Mouse (Mus musculus) CH12.LX (cell line): Measurements from ENCODE around the gene Cbx2. TPM values are rescaled to one million over a fixed set of nuclear protein-coding genes. Genes with fewer than 3 reads are reported as not detected.
A peak's percentile ranks its signal among the peaks of the same experiment; 100 is the strongest.

Experiments used
- DNase-seq: peaks from one replicate; pipeline ENCODE4 v3.0.0-alpha.2; 2013; ENCODE audit errors: extremely low read depth
- H3K27ac ChIP-seq: 2 replicates; pipeline ENCODE4 v1.5.1; 2012; ENCODE audit warnings: low read depth, mild to moderate bottlenecking, control low read depth, moderate library complexity; ENCODE audit not compliant: insufficient read depth
- H3K27me3 ChIP-seq: replicated peaks from 2 replicates; pipeline ENCODE3; 2012; ENCODE audit warnings: inconsistent platforms
- H3K36me3 ChIP-seq, 2 experiments: replicated peaks in 1 of 2; 2 replicates each; pipeline versions ENCODE3 to v1.6.1; 2012; ENCODE audit warnings: inconsistent platforms in 1 of 2, low read length in 1 of 2, mild to moderate bottlenecking in 1 of 2, mixed read lengths in 1 of 2, moderate library complexity in 1 of 2; ENCODE audit not compliant: control insufficient read depth in 1 of 2, insufficient read depth in 1 of 2
- H3K4me1 ChIP-seq, 2 experiments: 2 replicates each; pipeline ENCODE4 v1.6.1; 2012; ENCODE audit warnings: inconsistent platforms in 1 of 2, moderate library complexity in 1 of 2; ENCODE audit not compliant: insufficient read depth in 2 of 2, control insufficient read depth in 1 of 2
- H3K4me2 ChIP-seq: 2 replicates; pipeline ENCODE4 v1.6.1; 2012; ENCODE audit warnings: low read depth, mild to moderate bottlenecking, control low read depth; ENCODE audit not compliant: poor library complexity, insufficient read depth, severe bottlenecking
- H3K4me3 ChIP-seq, 3 experiments: fragments of 150-350 bp in 1 of 3; sonication (generic) in 1 of 3; replicated peaks in 1 of 3; 2 replicates each; pipeline versions ENCODE3 to v1.5.1; 2011 to 2012; ENCODE audit warnings: low read depth in 2 of 3, low read length in 2 of 3, mild to moderate bottlenecking in 2 of 3, moderate library complexity in 2 of 3, control low read depth in 1 of 3, improper control_type of control experiment in 1 of 3, inconsistent platforms in 1 of 3, mixed read lengths in 1 of 3; ENCODE audit not compliant: poor library complexity in 1 of 3
- H3K79me2 ChIP-seq: replicated peaks from 2 replicates; pipeline ENCODE4 v1.6.1; 2012; ENCODE audit warnings: mild to moderate bottlenecking, moderate library complexity; ENCODE audit not compliant: control insufficient read depth, poor library complexity, insufficient read depth, severe bottlenecking; ENCODE audit errors: extremely low read depth
- H3K9ac ChIP-seq: 2 replicates; pipeline ENCODE4 v1.6.1; 2012; ENCODE audit warnings: low read depth, mild to moderate bottlenecking, control low read depth, moderate library complexity; ENCODE audit not compliant: insufficient read depth
- H3K9me3 ChIP-seq: replicated peaks from 2 replicates; pipeline ENCODE3; 2012; ENCODE audit warnings: low read length, inconsistent platforms, mixed read lengths
- BHLHE40 ChIP-seq: IDR thresholded peaks from 2 replicates; pipeline ENCODE4 v1.6.1; 2011; ENCODE audit warnings: mild to moderate bottlenecking, low read depth, low read length, improper control_type of control experiment
- CHD1 ChIP-seq: IDR thresholded peaks from 2 replicates; pipeline ENCODE4 v1.6.1; 2012; ENCODE audit warnings: low read depth, low read length, improper control_type of control experiment, inconsistent platforms
- CHD2 ChIP-seq: IDR thresholded peaks from 2 replicates; pipeline ENCODE4 v1.6.1; 2011; ENCODE audit warnings: low read length, improper control_type of control experiment
- CTCF ChIP-seq, 2 experiments: IDR thresholded peaks in 1 of 2; conservative IDR thresholded peaks in 1 of 2; 2 replicates each; pipeline ENCODE4 v1.5.1; 2011 to 2012; ENCODE audit warnings: low read depth in 2 of 2, low read length in 2 of 2, improper control_type of control experiment in 1 of 2, inconsistent platforms in 1 of 2, mild to moderate bottlenecking in 1 of 2, moderate library complexity in 1 of 2
- E2F4 ChIP-seq: IDR thresholded peaks from 2 replicates; pipeline ENCODE4 v1.6.1; 2011; ENCODE audit warnings: low read depth, low read length, improper control_type of control experiment; ENCODE audit not compliant: insufficient replicate concordance
- ELF1 ChIP-seq: IDR thresholded peaks from 2 replicates; pipeline ENCODE4 v1.6.1; 2014; ENCODE audit warnings: low read depth, mild to moderate bottlenecking, inconsistent platforms, low read length, improper control_type of control experiment
- EP300 ChIP-seq: IDR thresholded peaks from 2 replicates; pipeline ENCODE4 v1.6.1; 2011; ENCODE audit warnings: low read length, improper control_type of control experiment
- ETS1 ChIP-seq: conservative IDR thresholded peaks from 2 replicates; pipeline ENCODE4 v1.6.1; 2012; ENCODE audit warnings: low read depth, mild to moderate bottlenecking, inconsistent platforms, low read length, improper control_type of control experiment, moderate library complexity
- GABPA ChIP-seq: IDR thresholded peaks from 2 replicates; pipeline ENCODE4 v1.6.1; 2012; ENCODE audit warnings: low read depth, low read length, improper control_type of control experiment, inconsistent platforms; ENCODE audit not compliant: insufficient replicate concordance
- HCFC1 ChIP-seq: IDR thresholded peaks from 2 replicates; pipeline ENCODE4 v1.6.1; 2012; ENCODE audit warnings: low read depth, mild to moderate bottlenecking, inconsistent platforms, low read length, improper control_type of control experiment
- IRF4 ChIP-seq: IDR thresholded peaks from 2 replicates; pipeline ENCODE4 v1.6.1; 2014; ENCODE audit warnings: low read depth, mild to moderate bottlenecking, inconsistent platforms, low read length, improper control_type of control experiment
- JUN ChIP-seq: IDR thresholded peaks from 2 replicates; pipeline ENCODE4 v1.6.1; 2011; ENCODE audit warnings: low read depth, mild to moderate bottlenecking, low read length, improper control_type of control experiment, moderate library complexity; ENCODE audit not compliant: insufficient read depth
- JUND ChIP-seq: conservative IDR thresholded peaks from 2 replicates; pipeline ENCODE4 v1.6.1; 2011; ENCODE audit warnings: low read depth, low read length, improper control_type of control experiment
- KAT2A ChIP-seq: IDR thresholded peaks from 2 replicates; pipeline ENCODE4 v1.6.1; 2012; ENCODE audit warnings: low read length, improper control_type of control experiment, inconsistent platforms; ENCODE audit not compliant: insufficient replicate concordance
- MAFK ChIP-seq: IDR thresholded peaks from 2 replicates; pipeline ENCODE4 v1.6.1; 2011; ENCODE audit warnings: low read length, improper control_type of control experiment; ENCODE audit not compliant: insufficient replicate concordance
- MAX ChIP-seq: IDR thresholded peaks from 2 replicates; pipeline ENCODE4 v1.6.1; 2011; ENCODE audit warnings: low read length, improper control_type of control experiment
- MAZ ChIP-seq: IDR thresholded peaks from 2 replicates; pipeline ENCODE4 v1.6.1; 2012; ENCODE audit warnings: low read depth, mild to moderate bottlenecking, inconsistent platforms, low read length, improper control_type of control experiment, moderate library complexity
- MEF2A ChIP-seq: IDR thresholded peaks from 2 replicates; pipeline ENCODE4 v1.6.1; 2014; ENCODE audit warnings: low read depth, mild to moderate bottlenecking, inconsistent platforms, low read length, improper control_type of control experiment, borderline replicate concordance
- MXI1 ChIP-seq: IDR thresholded peaks from 2 replicates; pipeline ENCODE4 v1.6.1; 2011; ENCODE audit warnings: mild to moderate bottlenecking, low read depth, low read length, improper control_type of control experiment
- MYC ChIP-seq: IDR thresholded peaks from 2 replicates; pipeline ENCODE4 v1.6.1; 2011; ENCODE audit warnings: low read depth, mild to moderate bottlenecking, improper control_type of control experiment, low read length
- NELFE ChIP-seq: IDR thresholded peaks from 2 replicates; pipeline ENCODE4 v1.6.1; 2011; ENCODE audit warnings: low read depth, low read length, improper control_type of control experiment
- NRF1 ChIP-seq: IDR thresholded peaks from 2 replicates; pipeline ENCODE4 v1.6.1; 2014; ENCODE audit warnings: low read depth, mild to moderate bottlenecking, inconsistent platforms, low read length, improper control_type of control experiment, moderate library complexity
- PAX5 ChIP-seq: IDR thresholded peaks from 2 replicates; pipeline ENCODE4 v1.6.1; 2012; ENCODE audit warnings: low read length, inconsistent platforms, mixed read lengths
- POLR2A ChIP-seq: IDR thresholded peaks from 2 replicates; pipeline ENCODE4 v1.6.1; 2011; ENCODE audit warnings: low read depth, mild to moderate bottlenecking, improper control_type of control experiment, low read length
- POLR2AphosphoS2 ChIP-seq: IDR thresholded peaks from 2 replicates; pipeline ENCODE4 v1.6.1; 2011; ENCODE audit warnings: low read depth, low read length, improper control_type of control experiment
- RAD21 ChIP-seq: IDR thresholded peaks from 2 replicates; pipeline ENCODE4 v1.6.1; 2011; ENCODE audit warnings: low read depth, mild to moderate bottlenecking, low read length, improper control_type of control experiment, moderate library complexity
- RCOR1 ChIP-seq: conservative IDR thresholded peaks from 2 replicates; pipeline ENCODE4 v1.6.1; 2012; ENCODE audit warnings: low read depth, mild to moderate bottlenecking, inconsistent platforms, low read length, improper control_type of control experiment
- SIN3A ChIP-seq: IDR thresholded peaks from 2 replicates; pipeline ENCODE4 v1.6.1; 2012; ENCODE audit warnings: low read length, improper control_type of control experiment, inconsistent platforms
- SMC3 ChIP-seq: IDR thresholded peaks from 2 replicates; pipeline ENCODE4 v1.6.1; 2011; ENCODE audit warnings: low read depth, low read length, improper control_type of control experiment
- TBP ChIP-seq: conservative IDR thresholded peaks from 2 replicates; pipeline ENCODE4 v1.6.1; 2011; ENCODE audit warnings: low read depth, low read length, improper control_type of control experiment
- TCF12 ChIP-seq: IDR thresholded peaks from 2 replicates; pipeline ENCODE4 v1.6.1; 2014; ENCODE audit warnings: low read depth, mild to moderate bottlenecking, inconsistent platforms, low read length, improper control_type of control experiment
- UBTF ChIP-seq: IDR thresholded peaks from 2 replicates; pipeline ENCODE4 v1.6.1; 2012; ENCODE audit warnings: low read depth, mild to moderate bottlenecking, inconsistent platforms, low read length, improper control_type of control experiment, moderate library complexity
- USF1 ChIP-seq: IDR thresholded peaks from 2 replicates; pipeline ENCODE4 v1.6.1; 2014; ENCODE audit warnings: low read depth, mild to moderate bottlenecking, inconsistent platforms, low read length, improper control_type of control experiment
- USF2 ChIP-seq: conservative IDR thresholded peaks from 2 replicates; pipeline ENCODE4 v1.6.1; 2011; ENCODE audit warnings: low read depth, low read length, improper control_type of control experiment
- ZC3H11A ChIP-seq: IDR thresholded peaks from 2 replicates; pipeline ENCODE4 v1.6.1; 2012; ENCODE audit warnings: low read depth, mild to moderate bottlenecking, inconsistent platforms, low read length, improper control_type of control experiment
- ZKSCAN1 ChIP-seq: IDR thresholded peaks from 2 replicates; pipeline ENCODE4 v1.6.1; 2012; ENCODE audit warnings: low read depth, inconsistent platforms, low read length, improper control_type of control experiment, borderline replicate concordance
- ZMIZ1 ChIP-seq: IDR thresholded peaks from 2 replicates; pipeline ENCODE4 v1.6.1; 2012; ENCODE audit warnings: low read depth, mild to moderate bottlenecking, inconsistent platforms, low read length, improper control_type of control experiment
- ZNF384 ChIP-seq: IDR thresholded peaks from 2 replicates; pipeline ENCODE4 v1.6.1; 2012; ENCODE audit warnings: low read depth, low read length, improper control_type of control experiment, inconsistent platforms
- dilution Hi-C: fragments of 300-500 bp; cut with MboI; formaldehyde crosslinking; loops from 2 replicates; pipeline ENCODE4 v1.14.3; 2020; ENCODE audit warnings: low sequenced_read_pairs; ENCODE audit not compliant: extremely low pct_unique_long_range_greater_than_20kb, extremely low pct_ligation_motif_present
- in situ Hi-C: fragments of 300-500 bp; cut with MboI; formaldehyde crosslinking; loops from 3 replicates; pipeline ENCODE4 v1.14.3; 2019; ENCODE audit warnings: low sequenced_read_pairs, low pct_ligation_motif_present, low pct_unique_long_range_greater_than_20kb, mixed read lengths
- polyA plus RNA-seq: library from polyadenylated mRNA; unstranded; fragments of >175 nt; gene quantifications from 2 replicates; pipeline ENCODE4 v1.2.1, GENCODE M21; 2012; ENCODE audit warnings: low read depth; ENCODE audit not compliant: insufficient read length
- total RNA-seq, 2 experiments: library from RNA; depleted of rRNA; stranded (reverse); fragments of 300-350 nt in 1 of 2; fragments of >200 nt in 1 of 2; gene quantifications; 2 replicates each; pipeline ENCODE4 v1.2.3; 2012 to 2014

Cbx2 gene
- total and polyA plus RNA-seq, 3 experiments, result 2.8 to 15.5 (median 3.9) TPM

GRCm38 (mm10) chr11:118998540-118999265 is 24.1 kb upstream of the Cbx2 start:
- DNase-seq, result peak; percentile 65
- in situ Hi-C loops, result no loop called here
- H3K79me2 ChIP-seq, result no peaks in the 10 kb centered on the region
- no peak overlapping the region for H3K4me3 ChIP-seq
- no peaks in the 10 kb centered on the region for H3K36me3 ChIP-seq
- H3K27me3 ChIP-seq, result peaks cover 93% of the 10 kb centered on the region
- H3K9me3 ChIP-seq, result peaks cover 16% of the 10 kb centered on the region
- TF ChIP-seq JUN (no peak), RAD21 (peak; percentile 89), BHLHE40 (no peak), MAZ (peak; percentile 80), ZKSCAN1 (no peak), MYC (no peak), SIN3A (peak; percentile 58), ZMIZ1 (no peak), GABPA (no peak), USF2 (no peak), E2F4 (no peak), EP300 (no peak), MAFK (peak; percentile 23; the same call in 1 of the 2 replicates), SMC3 (peak; percentile 91), TBP (no peak), HCFC1 (no peak), ZNF384 (no peak), RCOR1 (no peak), UBTF (no peak), MEF2A (0 out of 2 replicates have a peak, but pooled peaks have one; percentile 39), KAT2A (no peak), POLR2AphosphoS2 (no peak), CHD1 (no peak), IRF4 (peak; percentile 64), ETS1 (no peak), POLR2A (no peak), NELFE (peak; percentile 37; the same call in 1 of the 2 replicates), CHD2 (no peak; the same call in 1 of the 2 replicates), USF1 (no peak), MXI1 (no peak), ELF1 (no peak), TCF12 (no peak), JUND (no peak), NRF1 (no peak), PAX5 (no peak), CTCF (conservative IDR thresholded peaks at IDR 0.05 in 1 of 2, IDR thresholded peaks at IDR 0.05 in 1 of 2; ENCODE audit: low read depth in 2 of 2, low read length in 2 of 2) (peak; percentile 57 to 94), MAX (no peak), ZC3H11A (peak; percentile 46)
- TF ChIP-seq, all 38 proteins: peak for 10
- Histone ChIP-seq H3K4me2 (no peak overlapping the region), H3K27ac (no peak overlapping the region), H3K9ac (no peak overlapping the region), H3K4me1 (peaks cover 2 to 4% of the 10 kb centered on the region in 2 experiments; a peak in 3 of 4 replicates)
- dilution Hi-C loops, result no loop called here
